Mouse (Mus musculus): ENCODE measurements around the gene Cplx2. TPM values are rescaled to one million over a fixed set of nuclear protein-coding genes. Genes with fewer than 3 reads are reported as not detected.

Gene Cplx2
- polyA plus RNA-seq, 1 experiment from 2014 or later = 1.5 TPM

GRCm38 (mm10) chr13:54426781-54427655 is 55.9 kb downstream of the Cplx2 start:
- H3K27ac ChIP-seq (ENCODE audit: low read depth, low read length) = no peak overlapping the region
- DNase-seq (ENCODE audit: low spot score) = no peak
- no peaks in the 10 kb centered on the region for H3K9me3 ChIP-seq (ENCODE audit: control insufficient read depth, low read length)
- WGBS = 65% methylated on average over 10 of the region's 10 CpGs
- no peak overlapping the region for H3K4me3 ChIP-seq (ENCODE audit: low read depth, low read length)
- no peak for ATAC-seq (replicated peaks; ENCODE audit: low FRiP score)
- H3K27me3 ChIP-seq (replicated peaks; ENCODE audit: control insufficient read depth, insufficient read depth, low read length) = no peaks in the 10 kb centered on the region
- no peaks in the 10 kb centered on the region for H3K36me3 ChIP-seq (ENCODE audit: control insufficient read depth, insufficient read depth, low read length)
- no peak overlapping the region for H3K9ac ChIP-seq (ENCODE audit: low read depth, low read length)
- H3K4me1 ChIP-seq (replicated peaks; ENCODE audit: control insufficient read depth, insufficient read depth, low read length) = no peaks in the 10 kb centered on the region
- no peak overlapping the region for H3K4me2 ChIP-seq

GRCm38 (mm10) chr13:54428771-54429170 is 57.6 kb downstream of the Cplx2 start:
- 67% methylated on average over 3 of the region's 3 CpGs for WGBS

GRCm38 (mm10) chr13:54430051-54430450 is 58.9 kb downstream of the Cplx2 start:
- 46% methylated on average over 2 of the region's 2 CpGs for WGBS
- no peak overlapping the region for H3K4me2 ChIP-seq
- no peaks in the 10 kb centered on the region for H3K27me3 ChIP-seq (replicated peaks; ENCODE audit: control insufficient read depth, insufficient read depth, low read length)
- H3K4me3 ChIP-seq (ENCODE audit: low read depth, low read length) = no peak overlapping the region
- H3K9me3 ChIP-seq (ENCODE audit: control insufficient read depth, low read length) = no peaks in the 10 kb centered on the region
- no peak overlapping the region for H3K9ac ChIP-seq (ENCODE audit: low read depth, low read length)
- H3K4me1 ChIP-seq (replicated peaks; ENCODE audit: control insufficient read depth, insufficient read depth, low read length) = no peaks in the 10 kb centered on the region
- H3K36me3 ChIP-seq (ENCODE audit: control insufficient read depth, insufficient read depth, low read length) = no peaks in the 10 kb centered on the region
- DNase-seq (ENCODE audit: low spot score) (no peak), ATAC-seq (replicated peaks; ENCODE audit: low FRiP score) (no peak)
- no peak overlapping the region for H3K27ac ChIP-seq (ENCODE audit: low read depth, low read length)

More at GRCm38 (mm10) chr13:54428771-54429170, 57.6 kb downstream of the Cplx2 start:
- H3K9me3 ChIP-seq (ENCODE audit: control insufficient read depth, low read length) = no peaks in the 10 kb centered on the region
- H3K4me3 ChIP-seq (ENCODE audit: low read depth, low read length) = no peak overlapping the region
- H3K9ac ChIP-seq (ENCODE audit: low read depth, low read length) = no peak overlapping the region
- DNase-seq (ENCODE audit: low spot score) = no peak
- no peak overlapping the region for H3K4me2 ChIP-seq
- H3K4me1 ChIP-seq (replicated peaks; ENCODE audit: control insufficient read depth, insufficient read depth, low read length) = no peaks in the 10 kb centered on the region
- no peaks in the 10 kb centered on the region for H3K36me3 ChIP-seq (ENCODE audit: control insufficient read depth, insufficient read depth, low read length)
- no peaks in the 10 kb centered on the region for H3K27me3 ChIP-seq (replicated peaks; ENCODE audit: control insufficient read depth, insufficient read depth, low read length)
- ATAC-seq (replicated peaks; ENCODE audit: low FRiP score) = no peak
- H3K27ac ChIP-seq (ENCODE audit: low read depth, low read length) = no peak overlapping the region

- no peak overlapping the region for H3K4me3 ChIP-seq (ENCODE audit: low read depth, low read length)
- H3K9ac ChIP-seq (ENCODE audit: low read depth, low read length) = no peak overlapping the region
- no peak for DNase-seq (ENCODE audit: low spot score)
- H3K27ac ChIP-seq (ENCODE audit: low read depth, low read length) = no peak overlapping the region
- H3K4me1 ChIP-seq (replicated peaks; ENCODE audit: control insufficient read depth, insufficient read depth, low read length) = no peaks in the 10 kb centered on the region
- H3K36me3 ChIP-seq (ENCODE audit: control insufficient read depth, insufficient read depth, low read length) = no peaks in the 10 kb centered on the region
- no peak overlapping the region for H3K4me2 ChIP-seq
- 87% methylated on average over 9 of the region's 9 CpGs for WGBS
- H3K9me3 ChIP-seq (ENCODE audit: control insufficient read depth, low read length) = no peaks in the 10 kb centered on the region
- H3K27me3 ChIP-seq (replicated peaks; ENCODE audit: control insufficient read depth, insufficient read depth, low read length) = no peaks in the 10 kb centered on the region
- no peak for ATAC-seq (replicated peaks; ENCODE audit: low FRiP score)
These were observed 60.0 kb downstream of the Cplx2 start for GRCm38 (mm10) chr13:54431161-54431560.

Other genes starting within 250 kb of the Cplx2 start
- 0.21 TPM in 1 of 2 replicates, not detected in the other for gene Hrh2, start 179.2 kb upstream of the Cplx2 start, polyA plus RNA-seq (2014; fragmentation: Nextera tagmentation; extraction: Ambion mirVana)
- 121 and 130 TPM in 2 replicates for gene Thoc3, start 97.5 kb downstream of the Cplx2 start, polyA plus RNA-seq (2014; fragmentation: Nextera tagmentation; extraction: Ambion mirVana)
- 10.1 and 11.6 TPM in 2 replicates for gene Simc1, start 132.4 kb downstream of the Cplx2 start, polyA plus RNA-seq (2014; fragmentation: Nextera tagmentation; extraction: Ambion mirVana)
- gene 4833439L19Rik, start 194.1 kb downstream of the Cplx2 start, polyA plus RNA-seq (2014; fragmentation: Nextera tagmentation; extraction: Ambion mirVana) = 95.1 and 104 TPM in 2 replicates
- 15.1 and 16.8 TPM in 2 replicates for gene Arl10, start 203.7 kb downstream of the Cplx2 start, polyA plus RNA-seq (2014; fragmentation: Nextera tagmentation; extraction: Ambion mirVana)
- 137 and 152 TPM in 2 replicates for gene Nop16, start 218.7 kb downstream of the Cplx2 start, polyA plus RNA-seq (2014; fragmentation: Nextera tagmentation; extraction: Ambion mirVana)
- gene Higd2a, start 218.9 kb downstream of the Cplx2 start, polyA plus RNA-seq (2014; fragmentation: Nextera tagmentation; extraction: Ambion mirVana) = 162 and 177 TPM in 2 replicates
- 31.9 and 32.3 TPM in 2 replicates for gene Cltb, start 240.0 kb downstream of the Cplx2 start, polyA plus RNA-seq (2014; fragmentation: Nextera tagmentation; extraction: Ambion mirVana)

Data from liver, embryonic 11.5 days (tissue).